Mouse (Mus musculus): ENCODE data around the gene Mfsd12.

DNA sequence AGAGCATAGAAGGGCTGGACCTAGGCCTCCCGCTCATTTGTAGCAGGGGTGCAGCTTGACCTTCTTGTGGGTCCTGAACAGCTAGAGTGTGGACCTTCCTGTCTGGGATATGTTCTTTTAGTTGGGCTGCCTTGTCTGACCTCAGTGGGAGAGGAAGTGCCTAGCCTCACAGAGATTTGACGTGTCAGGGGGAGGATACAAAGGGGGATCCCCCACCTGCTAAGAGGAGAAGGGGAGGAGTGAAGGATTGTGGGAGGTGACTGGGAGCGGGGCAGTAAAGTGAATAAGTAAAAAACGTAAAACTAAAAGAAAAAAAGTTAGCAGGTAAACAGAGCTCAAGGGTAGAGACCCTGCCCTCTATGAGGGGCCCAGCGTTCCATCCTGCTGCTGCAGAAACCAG, 47.7 kb upstream of the Mfsd12 start:
- TF ChIP-seq CTCF (IDR thresholded peaks at IDR 0.05; ENCODE audit: control insufficient read depth, insufficient read depth, insufficient read length), result no peak
- TF ChIP-seq MAX (IDR thresholded peaks at IDR 0.05), result no peak
- no peak for TF ChIP-seq CEBPB (IDR thresholded peaks at IDR 0.05; ENCODE audit: low read depth)
- no peak for TF ChIP-seq MYOD1 (IDR thresholded peaks at IDR 0.05; ENCODE audit: control insufficient read depth, insufficient read length, low read depth)

Data from C2C12 (cell line).